Mouse (Mus musculus): ENCODE data around the gene Hadhb.

The Hadhb gene

GRCm38 (mm10) chr5:30154474-30155394 is at the start of gene Hadhb, which contains the start of gene Hadha:
Gene Hadhb, plus strand, starts transcription at chr5:30155248.
Gene Hadha, minus strand, starts transcription at chr5:30155162.
- in situ Hi-C loops (cut with MboI, MseI), result no loop called here

- in situ Hi-C loops (cut with MboI, MseI), result no loop called here
Measured at GRCm38 (mm10) chr5:30105668-30106300, 49.3 kb upstream of the Hadhb start, which contains the start of gene 3110082J24Rik. Gene 3110082J24Rik, minus strand, starts transcription at chr5:30106086.

- in situ Hi-C loops (cut with MboI, MseI), result no loop called here
Measured at GRCm38 (mm10) chr5:30106756-30107155, 48.3 kb upstream of the Hadhb start.

- in situ Hi-C loops (cut with MboI, MseI), result no loop called here
Measured at GRCm38 (mm10) chr5:30107186-30107585, 47.9 kb upstream of the Hadhb start.

GRCm38 (mm10) chr5:30107611-30108041 is 47.4 kb upstream of the Hadhb start:
- in situ Hi-C loops (cut with MboI, MseI), result no loop called here

GRCm38 (mm10) chr5:30108233-30108632 is 46.8 kb upstream of the Hadhb start:
- in situ Hi-C loops (cut with MboI, MseI), result no loop called here

- in situ Hi-C loops (cut with MboI, MseI), result no loop called here
Measured at GRCm38 (mm10) chr5:30109899-30110298, 45.1 kb upstream of the Hadhb start.

GRCm38 (mm10) chr5:30110371-30111060 is 44.5 kb upstream of the Hadhb start:
- in situ Hi-C loops (cut with MboI, MseI), result no loop called here

GRCm38 (mm10) chr5:30111126-30111525 is 43.9 kb upstream of the Hadhb start:
- in situ Hi-C loops (cut with MboI, MseI), result no loop called here

- in situ Hi-C loops (cut with MboI, MseI), result no loop called here
Measured at GRCm38 (mm10) chr5:30111771-30112170, 43.3 kb upstream of the Hadhb start.

- in situ Hi-C loops (cut with MboI, MseI), result no loop called here
Measured at GRCm38 (mm10) chr5:30112533-30113068, 42.4 kb upstream of the Hadhb start.

- in situ Hi-C loops (cut with MboI, MseI), result no loop called here
Measured at GRCm38 (mm10) chr5:30113881-30114760, 40.9 kb upstream of the Hadhb start.

- in situ Hi-C loops (cut with MboI, MseI), result no loop called here
Measured at GRCm38 (mm10) chr5:30114761-30115140, 40.3 kb upstream of the Hadhb start.

- in situ Hi-C loops (cut with MboI, MseI), result no loop called here
Measured at GRCm38 (mm10) chr5:30115718-30116117, 39.3 kb upstream of the Hadhb start.

- in situ Hi-C loops (cut with MboI, MseI), result no loop called here
Measured at GRCm38 (mm10) chr5:30118018-30118417, 37.0 kb upstream of the Hadhb start.

- in situ Hi-C loops (cut with MboI, MseI), result no loop called here
Measured at GRCm38 (mm10) chr5:30119163-30119562, 35.9 kb upstream of the Hadhb start.

- in situ Hi-C loops (cut with MboI, MseI), result no loop called here
Measured at GRCm38 (mm10) chr5:30120106-30120505, 34.9 kb upstream of the Hadhb start.

- in situ Hi-C loops (cut with MboI, MseI), result no loop called here
Measured at GRCm38 (mm10) chr5:30122481-30122880, 32.6 kb upstream of the Hadhb start.

- in situ Hi-C loops (cut with MboI, MseI), result loop anchor here (5.0 kb wide), 1 partner anchor 217 kb away; no protein-coding TSS in a partner anchor
Measured at GRCm38 (mm10) chr5:30125587-30125986, 29.5 kb upstream of the Hadhb start.

GRCm38 (mm10) chr5:30126756-30127155 is 28.3 kb upstream of the Hadhb start:
- in situ Hi-C loops (cut with MboI, MseI), result loop anchor here (5.0 kb wide), 1 partner anchor 216 kb away; no protein-coding TSS in a partner anchor
